Mouse (Mus musculus): ENCODE measurements around the gene Gm20918.
"Not testable (repeated sequence)": the region's sequence is repeated elsewhere in the genome, so short reads cannot be mapped to it uniquely, and the experiment has no call there.

The Gm20918 gene

GRCm38 (mm10) chrY:5043637-5044036 lies at the start of gene Gm20918:
Gene Gm20918 (plus strand): TSS chrY:5043937.
- not testable (repeated sequence) for DNase-seq (ENCODE audit: low read depth in 2 of 2, low spot score in 2 of 2)

All from CD8-positive naive resting alpha-beta T cell, adult 2 months (primary cell).